Mouse (Mus musculus) urinary bladder, postnatal 14 days (tissue): ENCODE measurements around the gene Pdgfra.

ENCODE experiments used
- DNase-seq: peaks from one replicate; pipeline ENCODE4 v3.0.0; 2021; ENCODE audit warnings: low spot score

Gene Pdgfra

GRCm38 (mm10) chr5:75155741-75156553, 3.9 kb downstream of the Pdgfra start:
- peak; percentile 87 for DNase-seq

- peak; percentile 38 for DNase-seq
Measured at GRCm38 (mm10) chr5:75156554-75157036, 4.5 kb downstream of the Pdgfra start.

GRCm38 (mm10) chr5:75157038-75157437, 4.9 kb downstream of the Pdgfra start:
- DNase-seq: peak; percentile 50

- no peak for DNase-seq
Measured at GRCm38 (mm10) chr5:75160530-75161170, 8.6 kb downstream of the Pdgfra start.

- DNase-seq: no peak
Measured at GRCm38 (mm10) chr5:75161586-75161985, 9.5 kb downstream of the Pdgfra start.

GRCm38 (mm10) chr5:75163289-75163951, 11.3 kb downstream of the Pdgfra start:
- no peak for DNase-seq

GRCm38 (mm10) chr5:75164688-75165087, 12.6 kb downstream of the Pdgfra start:
- no peak for DNase-seq

GRCm38 (mm10) chr5:75169837-75170236, 17.7 kb downstream of the Pdgfra start:
- no peak for DNase-seq

- DNase-seq: no peak
Measured at GRCm38 (mm10) chr5:75171859-75172258, 19.8 kb downstream of the Pdgfra start.

GRCm38 (mm10) chr5:75179249-75179648, 27.2 kb downstream of the Pdgfra start:
- DNase-seq: no peak

GRCm38 (mm10) chr5:75179726-75180290, 27.7 kb downstream of the Pdgfra start:
- DNase-seq: no peak

GRCm38 (mm10) chr5:75183653-75184052, 31.6 kb downstream of the Pdgfra start:
- no peak for DNase-seq

- DNase-seq: no peak
Measured at GRCm38 (mm10) chr5:75184112-75184511, 32.0 kb downstream of the Pdgfra start.

- DNase-seq: no peak
Measured at GRCm38 (mm10) chr5:75184693-75185235, 32.7 kb downstream of the Pdgfra start.

GRCm38 (mm10) chr5:75185584-75185983, 33.5 kb downstream of the Pdgfra start:
- DNase-seq: peak; percentile 31

- no peak for DNase-seq
Measured at GRCm38 (mm10) chr5:75189319-75189987, 37.4 kb downstream of the Pdgfra start.

GRCm38 (mm10) chr5:75193107-75193506, 41.0 kb downstream of the Pdgfra start:
- no peak for DNase-seq

GRCm38 (mm10) chr5:75198413-75198812, 46.3 kb downstream of the Pdgfra start:
- no peak for DNase-seq

GRCm38 (mm10) chr5:75199698-75200365, 47.7 kb downstream of the Pdgfra start:
- no peak for DNase-seq

- no peak for DNase-seq
Measured at GRCm38 (mm10) chr5:75200366-75200724, 48.3 kb downstream of the Pdgfra start.

- DNase-seq: no peak
Measured at GRCm38 (mm10) chr5:75207905-75208304, 55.8 kb downstream of the Pdgfra start.
